Mouse (Mus musculus) retina, adult 2 months (tissue): ENCODE measurements at regions not wholly inside any gene's neighbourhood (a gene's known extent, or its start where the extent isn't known, plus 50 kb on each side); places are given as distances from the start of the nearest gene placed in this dataset.

Experiments used
- DNase-seq: peaks from one replicate; pipeline ENCODE4 v3.0.0-alpha.2; 2012; ENCODE audit warnings: low read depth, low spot score

DNA sequence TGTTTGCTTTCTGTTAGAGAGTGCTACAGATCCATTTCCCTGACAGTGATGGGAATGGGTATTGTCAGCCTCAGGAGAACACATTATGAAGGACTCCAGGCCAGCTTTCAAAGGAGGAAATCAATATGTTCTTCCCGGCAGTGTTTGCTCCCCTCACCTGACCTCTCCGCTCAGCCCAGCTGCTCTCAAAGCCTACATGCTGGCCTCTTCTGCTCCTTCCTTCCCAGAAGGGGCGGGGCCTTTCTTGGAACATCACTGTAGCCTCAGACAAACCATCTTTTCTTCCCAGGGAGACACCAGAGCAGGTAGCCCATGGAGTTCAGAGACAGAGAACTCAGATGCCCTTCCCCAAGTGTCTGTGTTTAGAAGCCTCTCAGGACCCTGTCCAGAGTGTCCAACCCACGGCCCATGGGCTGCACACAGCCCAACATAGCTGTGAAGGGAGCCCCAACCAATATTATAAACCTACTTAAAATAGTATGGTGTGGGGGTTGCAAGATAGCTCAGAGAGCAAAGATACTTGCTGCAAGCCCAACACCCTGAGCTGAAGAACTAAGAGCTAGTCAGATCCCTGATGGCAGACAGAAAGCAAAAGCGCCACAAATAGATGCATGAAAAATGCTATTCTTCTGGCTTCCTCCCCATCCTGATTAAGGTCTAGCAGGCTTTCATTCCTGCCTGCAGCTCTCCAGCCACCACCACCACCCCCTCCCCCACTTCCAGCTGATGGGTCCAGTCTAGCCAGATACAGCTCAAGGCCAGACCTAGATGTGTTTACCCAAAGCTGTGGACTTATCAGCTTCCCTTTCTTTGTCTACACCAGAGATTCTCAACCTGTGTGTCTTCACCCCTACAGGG lies 141.8 kb upstream of the Hs6st1 start:
- no peak for DNase-seq

DNA sequence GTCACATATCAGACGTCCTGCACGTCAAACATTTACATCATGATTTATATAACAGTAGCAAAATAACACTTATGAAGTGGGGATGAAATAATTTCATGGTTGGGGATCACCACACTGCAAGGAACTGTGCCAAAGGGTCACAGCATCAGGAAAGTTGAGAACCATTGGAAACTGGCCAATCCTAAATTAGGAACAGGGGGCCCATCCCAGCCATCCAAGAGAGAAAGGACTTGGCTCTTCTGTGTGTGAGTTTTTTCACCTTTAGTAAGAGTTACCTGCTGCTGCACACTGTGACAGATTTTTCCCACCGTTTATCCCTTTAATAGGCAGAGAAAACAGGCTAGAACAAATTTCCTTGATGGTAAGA lies 141.2 kb upstream of the Hs6st1 start:
- no peak for DNase-seq

DNA sequence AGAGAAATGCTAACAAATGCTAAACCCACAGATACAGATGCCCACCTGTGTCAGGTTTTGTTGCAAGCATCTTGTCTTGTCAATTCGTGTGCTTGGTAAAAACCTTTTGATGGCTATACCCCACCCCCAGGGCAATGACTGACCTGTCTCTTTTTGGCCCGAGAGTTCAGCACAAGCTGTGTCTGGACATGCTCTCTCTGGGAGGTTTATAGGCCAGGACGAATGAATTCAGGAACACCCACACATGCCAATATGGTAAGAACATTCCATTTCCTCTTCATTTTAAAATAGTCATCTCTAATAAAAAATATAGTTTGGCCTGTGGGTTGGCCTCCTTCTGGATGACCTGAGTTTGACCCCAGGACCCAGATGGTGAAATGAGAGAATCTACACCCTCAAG lies 137.8 kb upstream of the Hs6st1 start:
- no peak for DNase-seq

DNA sequence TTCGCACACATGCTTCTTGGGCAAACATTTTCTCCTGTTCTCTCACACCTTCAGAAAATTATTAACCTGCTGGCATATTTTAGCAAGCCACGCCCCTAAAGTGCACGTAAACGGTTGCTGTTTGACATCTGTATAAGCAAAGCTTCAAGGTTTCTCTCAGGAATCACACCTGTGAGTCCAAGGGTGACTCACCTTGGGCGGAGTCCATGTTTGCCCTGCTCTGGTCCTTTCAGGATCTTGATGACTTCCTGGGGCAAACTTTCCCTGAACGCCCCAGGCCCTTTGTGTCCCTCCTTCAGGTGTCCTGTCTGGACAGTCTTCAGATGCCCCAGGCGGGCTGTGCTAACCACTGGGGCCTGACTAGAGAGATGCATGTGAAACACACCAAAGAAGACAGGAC lies 137.1 kb upstream of the Hs6st1 start:
- no peak for DNase-seq

DNA sequence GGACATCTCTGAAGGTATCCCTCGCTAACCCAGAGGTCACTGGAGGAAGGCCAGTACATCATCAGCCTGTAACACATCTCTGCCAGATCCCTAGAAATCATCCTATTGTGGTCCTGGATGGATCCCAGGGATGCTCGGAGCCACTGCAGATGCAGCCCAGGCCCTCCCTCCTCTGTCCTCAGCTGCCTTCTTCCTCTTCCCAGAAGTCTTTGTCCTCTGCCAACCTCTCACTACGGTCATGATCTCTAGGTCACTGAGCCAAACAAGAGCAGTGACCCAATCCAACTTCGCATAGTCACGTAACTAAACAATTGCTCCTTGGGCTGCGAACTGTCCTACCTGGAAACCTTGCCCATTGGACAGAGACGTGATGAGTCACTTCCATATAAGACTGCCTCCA lies 134.7 kb upstream of the Hs6st1 start:
- DNase-seq = no peak

DNA sequence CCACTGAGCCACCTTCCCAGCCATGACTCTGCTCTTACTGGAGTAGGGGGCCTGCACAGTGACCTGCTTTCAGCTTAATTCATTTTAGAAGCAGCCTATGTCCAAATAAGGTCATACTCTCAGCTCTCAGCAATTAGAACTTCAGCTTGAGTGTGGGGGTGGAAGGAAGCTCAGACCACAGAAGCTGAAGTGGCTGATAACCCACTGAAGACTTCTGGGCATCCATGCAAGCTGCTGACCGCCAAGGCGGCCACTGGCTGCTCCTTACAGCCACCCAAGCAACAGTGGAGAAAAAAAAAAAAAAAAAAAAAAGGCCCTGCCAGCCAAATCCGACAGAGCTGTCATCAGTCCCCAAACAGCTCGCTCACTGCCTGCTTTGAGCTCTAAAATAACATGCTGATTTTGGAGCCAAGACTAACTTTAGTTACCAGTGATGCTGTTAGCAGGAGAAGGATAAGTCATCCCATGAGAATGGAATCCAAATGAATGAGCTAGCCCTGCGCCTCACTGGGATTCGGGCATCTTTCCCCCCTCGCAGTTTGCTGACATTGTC lies 133.0 kb upstream of the Hs6st1 start:
- DNase-seq = no peak

DNA sequence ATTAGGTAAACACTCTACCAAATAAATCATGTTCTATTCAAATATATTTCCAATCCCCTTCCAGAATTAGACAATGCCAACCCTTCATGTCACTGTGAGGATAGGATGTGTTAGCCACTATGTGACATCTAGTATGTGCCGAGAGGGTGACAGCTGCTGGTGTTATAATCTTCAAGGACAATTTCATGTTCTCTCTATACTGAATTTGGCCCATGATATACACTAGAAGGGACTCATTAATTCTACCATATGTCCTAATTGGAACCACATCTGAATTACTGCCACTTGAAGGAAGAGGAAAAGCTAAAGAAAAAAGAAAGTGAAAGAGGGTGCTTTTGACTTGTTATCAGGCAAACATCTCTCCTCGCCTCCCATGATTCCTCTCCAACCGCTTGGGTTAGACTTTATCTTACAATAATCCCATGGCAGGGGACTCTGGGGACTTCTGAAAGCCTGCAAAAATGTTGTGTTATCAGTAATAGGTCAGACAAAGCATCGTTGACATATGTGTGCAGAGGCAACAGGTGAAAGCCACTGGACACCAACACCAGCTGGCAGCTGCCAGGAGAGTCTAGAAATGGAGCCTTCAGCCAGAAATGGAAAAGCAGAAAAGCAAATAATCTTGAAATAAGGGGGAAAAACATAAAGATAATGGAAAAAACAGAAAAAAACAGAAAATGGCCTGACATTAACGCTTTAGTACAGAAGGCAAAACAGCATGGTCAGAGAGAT lies 131.7 kb upstream of the Hs6st1 start:
- DNase-seq = no peak

DNA sequence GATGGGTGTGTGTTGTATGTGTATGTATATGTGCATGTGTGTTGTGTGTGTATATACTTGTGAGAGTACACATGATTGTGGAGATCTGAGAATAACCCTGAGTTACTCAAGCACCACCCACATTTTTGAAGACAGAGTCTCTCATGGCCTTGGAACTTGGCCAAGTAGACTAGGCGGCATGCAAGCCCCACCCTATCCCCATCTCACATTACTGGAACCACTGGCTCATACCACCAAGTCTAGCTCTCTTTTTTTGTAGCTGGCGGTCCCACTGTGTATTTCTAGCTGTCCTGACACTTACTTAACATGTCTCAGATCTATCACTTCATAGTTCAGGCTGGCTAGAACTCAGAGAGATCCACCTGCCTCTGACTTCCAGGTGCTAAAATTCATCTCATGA lies 128.0 kb upstream of the Hs6st1 start:
- DNase-seq = no peak

DNA sequence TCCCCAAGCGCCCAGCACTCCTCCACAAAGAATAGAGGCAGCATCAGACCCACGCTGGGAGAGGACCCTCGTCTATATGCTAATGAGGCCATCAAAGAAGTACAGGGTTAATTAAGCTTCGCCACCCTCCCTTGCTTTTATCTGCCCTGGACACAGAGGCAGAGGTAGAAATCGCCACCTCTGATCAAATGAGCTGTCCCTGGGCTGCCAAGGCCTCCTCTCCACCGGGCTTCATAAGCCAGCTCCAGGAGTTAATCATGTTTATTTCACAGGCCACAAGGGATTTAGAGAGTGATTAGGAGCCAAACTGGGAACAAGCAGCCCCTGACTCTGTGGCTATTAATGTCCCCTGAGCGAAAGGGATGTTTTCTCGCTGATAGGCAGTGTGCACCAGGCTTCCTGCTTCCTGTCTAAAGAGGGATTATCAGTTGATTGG lies 126.5 kb upstream of the Hs6st1 start:
- DNase-seq = no peak

DNA sequence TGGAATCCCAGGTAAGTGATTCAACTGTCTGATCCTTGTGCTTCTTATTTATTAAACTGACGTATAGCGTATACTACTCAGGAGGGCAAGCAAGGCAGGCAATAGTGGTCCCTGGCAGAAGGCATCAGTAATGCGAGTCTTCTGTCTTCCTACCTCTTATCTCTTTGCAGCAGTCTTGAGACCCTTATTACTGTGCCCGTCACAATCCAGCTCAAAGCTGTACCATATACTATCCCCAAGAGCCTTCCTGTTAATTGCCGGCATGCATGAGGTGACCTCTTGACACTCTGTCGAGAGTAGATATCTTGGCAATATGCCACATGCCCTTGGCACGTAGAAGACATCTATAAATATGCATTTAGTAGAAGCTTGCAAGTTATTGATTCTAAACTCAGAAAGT lies 126.0 kb upstream of the Hs6st1 start:
- no peak for DNase-seq

DNA sequence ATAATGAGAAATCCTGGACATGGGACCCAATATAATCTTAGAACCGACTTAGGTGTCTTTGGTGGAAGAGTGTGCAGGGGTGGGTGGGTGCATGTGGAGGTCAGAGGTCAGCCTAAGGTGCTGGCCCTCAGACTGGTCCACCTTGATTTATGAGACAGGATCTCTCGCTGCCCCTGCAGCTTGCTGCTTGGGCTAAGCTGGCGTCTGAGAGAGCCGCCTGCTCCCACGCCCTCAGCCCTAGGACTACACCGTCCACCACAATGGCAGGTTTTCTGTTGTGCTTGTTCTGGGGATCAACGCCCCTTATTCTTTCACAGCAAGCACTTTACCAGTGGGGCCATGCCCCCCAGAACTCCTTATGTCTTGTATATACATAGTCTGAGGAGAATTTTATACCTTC lies 124.4 kb upstream of the Hs6st1 start:
- DNase-seq = no peak

DNA sequence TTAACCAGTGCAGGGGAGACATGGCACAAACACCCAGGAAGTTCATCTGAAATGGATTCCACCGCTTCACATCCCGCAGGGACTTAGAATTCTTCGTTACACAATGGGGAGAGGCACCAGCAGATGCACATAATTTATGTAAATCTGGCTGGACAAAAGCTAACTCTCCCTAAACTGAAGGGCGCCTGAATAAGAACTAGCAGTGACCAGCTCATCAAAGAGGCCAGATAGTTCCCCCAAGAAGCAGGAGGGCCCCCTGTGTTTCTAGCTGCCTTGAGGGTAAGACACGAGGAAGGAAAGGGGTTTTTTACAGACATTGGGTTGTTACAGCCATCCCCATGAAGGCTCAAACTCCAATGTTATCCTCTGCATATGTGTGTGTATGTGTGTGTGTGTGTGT lies 123.8 kb upstream of the Hs6st1 start:
- no peak for DNase-seq

DNA sequence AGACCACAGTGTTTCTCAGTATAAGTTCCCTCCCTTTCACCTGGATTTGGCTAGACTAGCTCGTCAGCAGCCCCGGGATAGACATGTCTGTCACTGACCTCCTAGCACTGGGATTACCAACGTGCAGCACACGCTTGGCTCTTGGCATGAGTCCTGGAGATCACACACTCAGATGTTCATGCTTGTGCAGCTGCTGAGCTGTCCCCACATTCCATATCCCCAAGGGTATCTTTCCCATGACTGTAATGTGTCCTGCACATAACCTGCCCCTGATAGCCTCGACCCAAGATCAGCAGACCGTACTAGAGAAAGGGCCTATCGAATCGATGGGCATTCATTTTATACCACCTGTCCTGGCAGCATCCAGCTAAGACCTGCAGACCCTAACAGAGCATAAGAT lies 123.4 kb upstream of the Hs6st1 start:
- DNase-seq = no peak

DNA sequence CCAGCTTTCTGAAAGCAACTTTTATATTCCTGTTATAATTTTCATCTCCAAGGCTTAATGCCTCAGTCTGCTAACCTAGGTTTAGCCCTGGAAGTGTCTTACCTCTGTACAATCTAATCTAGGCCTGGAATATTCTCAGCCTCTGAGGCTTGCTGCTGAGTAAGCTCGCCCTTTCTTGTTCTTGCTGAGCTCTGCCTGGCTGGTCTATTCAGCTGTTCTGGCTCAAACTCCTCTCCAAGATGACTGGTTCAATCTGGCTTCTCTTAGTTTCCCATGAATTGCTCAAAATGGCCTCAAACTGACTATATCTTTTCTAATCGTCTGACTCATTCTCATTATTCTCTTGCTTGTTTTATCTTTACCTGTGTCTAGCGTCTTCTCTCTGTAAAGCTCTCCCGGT lies 122.6 kb upstream of the Hs6st1 start:
- no peak for DNase-seq

DNA sequence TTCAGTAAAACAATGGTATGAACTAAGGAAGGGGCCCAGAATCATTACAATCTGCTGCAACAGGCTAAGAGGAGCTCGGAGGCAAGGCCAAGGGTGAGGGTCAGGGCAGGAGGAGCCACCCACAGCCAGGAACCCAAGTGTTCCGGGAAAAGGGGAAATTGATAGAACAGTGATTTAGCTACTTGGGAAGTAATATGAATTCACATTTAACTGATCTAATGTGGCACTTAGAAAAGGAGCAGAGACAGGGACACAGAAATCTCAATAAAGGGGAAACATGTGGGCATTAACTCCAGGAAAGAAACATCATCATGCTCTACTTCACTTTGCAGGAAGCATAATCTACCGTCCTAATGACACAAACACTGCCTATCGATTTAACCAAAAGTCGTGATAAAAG lies 120.1 kb upstream of the Hs6st1 start:
- DNase-seq = no peak

DNA sequence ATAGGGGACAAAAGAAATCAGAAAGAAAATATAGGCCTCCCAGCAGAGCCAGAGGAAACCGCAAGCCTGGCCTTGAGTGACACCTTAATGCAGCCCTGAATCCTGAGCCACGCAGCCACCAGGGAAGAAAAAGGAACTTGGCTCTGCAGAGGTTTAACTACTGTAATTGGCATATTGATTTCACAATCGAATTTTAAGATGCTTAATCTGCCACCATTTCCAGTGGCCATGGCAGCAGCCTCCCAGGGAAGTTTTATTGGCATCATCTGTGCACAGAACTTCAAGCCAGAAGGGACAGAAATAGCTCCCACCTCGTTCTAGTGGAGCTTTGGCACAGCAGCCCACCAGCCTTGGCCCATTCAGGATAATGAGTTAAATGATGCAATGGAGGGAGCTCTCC lies 117.1 kb upstream of the Hs6st1 start:
- no peak for DNase-seq

DNA sequence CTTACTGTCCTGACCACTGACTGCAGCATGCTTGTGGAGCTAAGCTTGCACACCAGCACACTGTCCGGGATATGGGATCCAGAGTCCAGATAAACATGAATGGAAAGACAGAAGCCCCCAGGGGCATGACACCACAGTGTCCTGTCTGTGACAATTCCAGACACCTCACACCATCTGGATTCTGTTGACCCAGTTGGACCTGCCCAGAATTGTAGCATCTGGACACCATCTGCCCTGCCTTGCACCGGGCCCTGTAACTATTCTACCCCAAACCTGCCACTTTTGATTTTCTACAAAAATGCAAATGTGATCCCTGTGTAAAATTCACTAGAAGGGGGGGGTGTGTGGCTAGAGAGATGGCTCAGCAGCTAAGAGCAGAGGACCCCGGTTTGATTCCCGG lies 114.5 kb upstream of the Hs6st1 start:
- no peak for DNase-seq

DNA sequence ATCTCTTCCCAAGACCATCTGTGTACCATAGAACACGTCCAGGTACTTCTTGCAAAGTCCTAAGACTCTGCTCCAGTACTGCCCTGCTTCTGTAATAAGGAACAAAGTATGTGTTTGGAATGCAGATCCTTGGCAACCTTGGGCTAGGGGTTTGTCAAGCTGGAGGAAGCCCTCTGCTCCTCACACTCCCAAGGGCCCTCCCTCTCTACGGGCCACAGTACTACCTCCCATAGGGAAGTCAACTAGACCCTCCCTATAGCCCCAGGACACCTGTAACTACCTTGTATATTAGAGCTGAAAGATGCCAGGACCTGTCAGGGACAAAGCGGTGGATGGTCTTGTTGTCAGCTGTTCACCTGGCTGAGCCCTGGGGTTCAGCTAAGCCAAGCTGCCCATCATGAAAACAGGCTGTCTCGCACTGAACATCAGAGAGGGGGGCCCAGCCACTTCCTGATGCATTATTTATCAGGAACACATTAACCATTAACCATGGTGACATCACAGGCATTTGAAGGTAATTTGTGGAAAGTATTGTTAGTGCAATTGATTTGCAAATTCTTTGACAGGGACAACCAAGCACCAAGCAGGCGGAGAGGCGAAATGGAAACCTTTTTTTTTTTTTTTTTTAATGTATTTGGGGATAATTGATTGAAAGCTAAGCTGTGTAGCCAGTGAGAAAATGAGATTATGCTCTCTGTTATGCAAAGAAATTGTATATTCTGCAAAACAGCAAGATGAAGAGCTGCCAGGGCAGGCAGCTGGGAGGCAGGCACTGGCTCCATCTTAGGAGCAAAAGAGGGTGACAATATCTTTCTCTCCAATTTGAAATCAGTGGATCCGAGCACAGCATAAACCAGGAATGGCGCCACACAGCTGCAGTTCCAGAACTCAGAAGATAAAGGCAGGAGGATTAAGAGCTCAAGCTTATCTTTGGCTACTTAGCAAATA lies 110.5 kb upstream of the Hs6st1 start:
- no peak for DNase-seq

DNA sequence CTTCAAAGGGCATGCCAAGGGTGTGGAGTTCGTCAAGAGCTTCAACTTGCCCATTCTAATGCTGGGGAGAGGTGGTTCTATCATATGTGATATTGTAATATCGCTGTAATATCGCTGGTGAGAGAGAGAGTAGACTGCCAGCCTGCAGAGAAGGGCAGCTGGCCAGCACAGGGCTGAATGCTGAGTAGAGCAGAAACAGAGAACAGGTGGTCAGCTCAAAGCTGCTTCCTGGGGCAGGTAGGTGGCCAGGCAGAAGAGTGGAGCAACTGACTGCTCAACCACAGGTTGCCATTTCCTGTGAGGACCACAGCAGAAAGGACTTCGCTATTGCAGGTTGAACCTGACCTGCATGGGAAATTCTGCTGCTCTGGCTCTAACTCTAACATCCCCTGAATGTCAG lies 108.5 kb upstream of the Hs6st1 start:
- no peak for DNase-seq

DNA sequence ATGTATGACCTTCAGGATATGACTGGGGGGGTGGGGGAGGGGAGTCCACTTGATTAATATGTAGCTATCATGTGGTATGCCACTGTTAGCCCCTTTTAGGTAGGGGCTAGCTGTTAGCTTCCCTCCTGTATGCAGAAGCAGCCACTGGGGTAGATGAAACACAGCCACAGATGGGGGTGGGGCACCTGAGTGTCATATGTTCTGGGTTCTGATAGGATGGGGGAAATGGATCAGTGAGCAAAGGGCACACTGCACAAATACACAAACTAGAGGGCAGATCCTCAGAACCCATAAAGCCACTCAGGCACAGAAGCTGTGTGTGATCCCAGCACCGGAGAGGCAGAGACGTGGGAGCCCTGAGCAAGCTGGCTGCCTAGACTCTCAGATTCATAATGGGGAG lies 107.4 kb upstream of the Hs6st1 start:
- DNase-seq = no peak

DNA sequence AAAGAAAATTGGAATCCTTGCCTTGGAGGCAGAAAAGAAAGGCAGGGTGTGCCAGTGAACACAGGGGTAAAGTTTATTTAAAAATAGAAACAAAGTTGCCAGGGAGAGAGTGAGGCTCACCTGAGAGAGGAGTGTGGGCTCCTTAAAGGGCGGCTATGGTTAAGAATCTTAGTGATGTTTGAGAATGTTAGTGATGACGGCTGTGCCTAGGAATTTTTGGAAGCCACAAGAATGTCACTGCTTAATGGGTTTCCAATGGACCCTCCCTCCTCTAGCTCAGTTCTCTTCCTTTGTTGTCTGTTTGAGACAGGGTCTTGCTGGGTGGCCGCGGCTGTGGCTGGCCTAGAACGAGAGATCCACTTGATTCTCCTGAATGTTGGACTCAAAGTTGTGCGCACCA lies 106.3 kb upstream of the Hs6st1 start:
- DNase-seq = no peak

DNA sequence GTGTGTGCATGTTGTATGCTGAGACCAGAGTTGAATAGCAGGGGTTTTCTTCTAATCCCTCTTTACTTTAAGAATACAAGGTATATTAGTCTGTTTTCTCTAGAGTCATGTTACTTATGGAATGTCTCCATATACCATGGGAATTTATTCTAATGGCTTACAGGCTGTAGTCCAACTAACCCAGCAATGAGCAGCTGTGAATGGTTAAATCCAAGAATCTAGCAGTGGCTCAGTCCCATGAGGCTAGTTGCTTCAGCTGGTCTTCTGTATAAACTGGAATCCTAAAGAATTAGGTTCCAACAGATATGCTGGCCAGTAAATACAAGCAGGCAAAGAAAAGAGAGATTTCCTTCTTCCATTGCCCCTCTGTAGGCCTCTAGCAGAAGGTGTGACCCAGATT lies 99.7 kb upstream of the Hs6st1 start:
- no peak for DNase-seq
